Mouse (Mus musculus): ENCODE data around the gene Adamts10. TPM values are rescaled to one million over a fixed set of nuclear protein-coding genes. Genes with fewer than 3 reads are reported as not detected.

Adamts10 gene
- polyA plus RNA-seq, 1 experiment from 2014 or later, result 66.8 TPM

Other genes with a start within 250 kb of the Adamts10 start
- 19.5 and 21.7 TPM in 2 replicates for gene Zfp955b, start 234.7 kb upstream of the Adamts10 start, polyA plus RNA-seq (2015; fragmentation: Nextera tagmentation; extraction: Ambion mirVana)
- 12.9 and 17.0 TPM in 2 replicates for gene Zfp81, start 165.3 kb upstream of the Adamts10 start, polyA plus RNA-seq (2015; fragmentation: Nextera tagmentation; extraction: Ambion mirVana)
- gene Zfp101, start 129.6 kb upstream of the Adamts10 start, polyA plus RNA-seq (2015; fragmentation: Nextera tagmentation; extraction: Ambion mirVana), result 10.5 and 13.7 TPM in 2 replicates
- gene Actl9, start 91.3 kb upstream of the Adamts10 start, polyA plus RNA-seq (2015; fragmentation: Nextera tagmentation; extraction: Ambion mirVana), result not detected in 2 replicates
- gene Myo1f, start 31.5 kb downstream of the Adamts10 start, polyA plus RNA-seq (2015; fragmentation: Nextera tagmentation; extraction: Ambion mirVana), result 1.5 and 1.6 TPM in 2 replicates
- 68.1 and 75.1 TPM in 2 replicates for gene Zfp414, start 104.9 kb downstream of the Adamts10 start, polyA plus RNA-seq (2015; fragmentation: Nextera tagmentation; extraction: Ambion mirVana)
- gene Pram1, start 113.9 kb downstream of the Adamts10 start, polyA plus RNA-seq (2015; fragmentation: Nextera tagmentation; extraction: Ambion mirVana), result 0.40 TPM in 1 of 2 replicates, not detected in the other
- gene Hnrnpm, start 162.7 kb downstream of the Adamts10 start, polyA plus RNA-seq (2015; fragmentation: Nextera tagmentation; extraction: Ambion mirVana), result 190 and 198 TPM in 2 replicates
- gene March2, start 194.5 kb downstream of the Adamts10 start, polyA plus RNA-seq (2015; fragmentation: Nextera tagmentation; extraction: Ambion mirVana), result 62.9 and 74.6 TPM in 2 replicates
- gene Rab11b, start 236.3 kb downstream of the Adamts10 start, polyA plus RNA-seq (2015; fragmentation: Nextera tagmentation; extraction: Ambion mirVana), result 503 and 519 TPM in 2 replicates

Measured in midbrain, embryonic 16.5 days (tissue).